31 mouse cellular contexts compared by ENCODE assay signal in genomic region chrX:68512213-68512766, GRCm38 (mm10).
DNase-seq lines count a peak whose midpoint lies in the region; ATAC-seq lines count a peak whose summit lies in the region.
"Had no signal": no experiment of that assay in that cellular context is flagged by ENCODE, and none has a peak within 500 bp of the region (broad histone marks: within the 10 kb centered on the region; RNA-seq: fewer than 3 reads in every experiment).

No protein-coding gene starts in this region.

- DNase-seq in embryo, embryonic 11 days: peak; percentile 3
- DNase-seq in embryo, embryonic 10.5 days (ENCODE audit: low spot score): no peak
- peak; percentile 8 for DNase-seq in hindbrain, embryonic 11.5 days (ENCODE audit: low spot score)
- DNase-seq in neural tube, embryonic 10.5 days (ENCODE audit: extremely low spot score, low spot score): no peak
- peak; percentile 25 for DNase-seq in midbrain, embryonic 14.5 days
- DNase-seq in yolk sac, embryonic 10.5 days (ENCODE audit: low spot score): no peak
- DNase-seq: adrenal gland, adult 8-10 months; cerebellum, adult 18-20 months; cerebellum, postnatal 25 days; gastrocnemius, postnatal 10 days; heart, postnatal 10 days; kidney, adult 8-10 months; kidney, postnatal 14 days; liver; lung, postnatal 36 days; right cerebral cortex, postnatal 4 days; thymus, postnatal 14 days had no signal

- no peaks in the 10 kb centered on the region for H3K4me1 ChIP-seq in hindbrain, embryonic 11.5 days (replicated peaks; ENCODE audit: control insufficient read depth, insufficient read depth, low read length)
- no peaks in the 10 kb centered on the region for H3K4me1 ChIP-seq in hindbrain, embryonic 16.5 days (ENCODE audit: control insufficient read depth, insufficient read depth, low read depth, low read length)
- no peaks in the 10 kb centered on the region for H3K4me1 ChIP-seq in neural tube, embryonic 12.5 days
- H3K4me1 ChIP-seq in midbrain, embryonic 14.5 days (ENCODE audit: control insufficient read depth, insufficient read depth, low read length): no peaks in the 10 kb centered on the region
- H3K4me1 ChIP-seq: embryonic facial prominence, embryonic 10.5 days; heart, embryonic 12.5 days; hindbrain, embryonic 13.5 days; intestine, embryonic 15.5 days; limb, embryonic 10.5 days; liver, embryonic 15.5 days; lung, embryonic 15.5 days; megakaryocyte, embryonic 14.5 days had no signal

- H3K27me3 ChIP-seq in hindbrain, embryonic 11.5 days (ENCODE audit: control insufficient read depth, insufficient read depth, low read length): no peaks in the 10 kb centered on the region
- H3K27me3 ChIP-seq in hindbrain, embryonic 16.5 days (replicated peaks; ENCODE audit: control insufficient read depth, insufficient read depth, low read length): no peaks in the 10 kb centered on the region
- no peaks in the 10 kb centered on the region for H3K27me3 ChIP-seq in neural tube, embryonic 12.5 days (replicated peaks)
- no peaks in the 10 kb centered on the region for H3K27me3 ChIP-seq in midbrain, embryonic 14.5 days (ENCODE audit: control insufficient read depth, insufficient read depth, low read length)
- H3K27me3 ChIP-seq: heart, embryonic 12.5 days; hindbrain, embryonic 13.5 days; intestine, embryonic 15.5 days; liver, embryonic 15.5 days; lung, embryonic 15.5 days; megakaryocyte, embryonic 14.5 days had no signal

- peak; percentile 90 for ATAC-seq in hindbrain, embryonic 11.5 days (ENCODE audit: low FRiP score)
- ATAC-seq in hindbrain, embryonic 16.5 days: no peak
- ATAC-seq in neural tube, embryonic 12.5 days (ENCODE audit: low FRiP score, low read depth): 0 out of 2 replicates have a peak, but pooled peaks have one; percentile 33
- ATAC-seq in midbrain, embryonic 14.5 days (ENCODE audit: low FRiP score, low TSS enrichment): no peak
- ATAC-seq: activated CD4-positive, CD25-positive, alpha-beta regulatory T cell, adult 4 months; intestine, embryonic 15.5 days; Patski had no signal

- no peak overlapping the region for H3K9ac ChIP-seq in hindbrain, embryonic 11.5 days (ENCODE audit: low read depth, low read length)
- no peak overlapping the region for H3K9ac ChIP-seq in hindbrain, embryonic 16.5 days (ENCODE audit: low read depth, low read length)
- no peak overlapping the region for H3K9ac ChIP-seq in neural tube, embryonic 12.5 days
- H3K9ac ChIP-seq in midbrain, embryonic 14.5 days (replicated peaks; ENCODE audit: low read length): no peak overlapping the region
- H3K9ac ChIP-seq: heart, embryonic 12.5 days; hindbrain, embryonic 13.5 days; intestine, embryonic 15.5 days; liver, embryonic 15.5 days; lung, embryonic 15.5 days had no signal

- no peaks in the 10 kb centered on the region for H3K9me3 ChIP-seq in hindbrain, embryonic 11.5 days (ENCODE audit: control insufficient read depth, low read length)
- no peaks in the 10 kb centered on the region for H3K9me3 ChIP-seq in hindbrain, embryonic 16.5 days (ENCODE audit: control insufficient read depth, low read length)
- H3K9me3 ChIP-seq in neural tube, embryonic 12.5 days: no peaks in the 10 kb centered on the region
- H3K9me3 ChIP-seq in midbrain, embryonic 14.5 days (ENCODE audit: control insufficient read depth, low read length): no peaks in the 10 kb centered on the region
- H3K9me3 ChIP-seq: embryonic facial prominence, embryonic 10.5 days; G1E; heart, embryonic 12.5 days; hindbrain, embryonic 13.5 days; intestine, embryonic 15.5 days; limb, embryonic 10.5 days; liver, embryonic 15.5 days; lung, embryonic 15.5 days; megakaryocyte, embryonic 14.5 days had no signal

- WGBS in hindbrain, embryonic 11.5 days: 6% methylated on average over 1 of the region's 1 CpGs
- WGBS in hindbrain, embryonic 16.5 days: 21% methylated on average over 1 of the region's 1 CpGs
- WGBS in neural tube, embryonic 12.5 days: 11% methylated on average over 1 of the region's 1 CpGs
- WGBS in midbrain, embryonic 14.5 days: 11% methylated on average over 1 of the region's 1 CpGs

- no peak overlapping the region for H3K4me2 ChIP-seq in hindbrain, embryonic 11.5 days (replicated peaks; ENCODE audit: low read depth, low read length)
- H3K4me2 ChIP-seq in hindbrain, embryonic 16.5 days (ENCODE audit: low read length): no peak overlapping the region
- H3K4me2 ChIP-seq in neural tube, embryonic 12.5 days (replicated peaks): no peak overlapping the region
- H3K4me2 ChIP-seq in midbrain, embryonic 14.5 days (ENCODE audit: low read length): no peak overlapping the region
- H3K4me2 ChIP-seq: heart, embryonic 12.5 days; hindbrain, embryonic 13.5 days; intestine, embryonic 15.5 days; liver, embryonic 15.5 days; lung, embryonic 15.5 days had no signal

- no peak overlapping the region for H3K4me3 ChIP-seq in hindbrain, embryonic 11.5 days (ENCODE audit: low read depth, low read length)
- no peak overlapping the region for H3K4me3 ChIP-seq in hindbrain, embryonic 16.5 days (ENCODE audit: low read length)
- no peak overlapping the region for H3K4me3 ChIP-seq in neural tube, embryonic 12.5 days
- H3K4me3 ChIP-seq in midbrain, embryonic 14.5 days (replicated peaks; ENCODE audit: low read depth, low read length): no peak overlapping the region
- H3K4me3 ChIP-seq: embryonic facial prominence, embryonic 10.5 days; heart, embryonic 12.5 days; hindbrain, embryonic 13.5 days; intestine, embryonic 15.5 days; limb, embryonic 10.5 days; liver, embryonic 15.5 days; lung, embryonic 15.5 days; megakaryocyte, embryonic 14.5 days; myocyte had no signal

- no peak overlapping the region for H3K27ac ChIP-seq in hindbrain, embryonic 11.5 days (ENCODE audit: low read depth, low read length)
- H3K27ac ChIP-seq in hindbrain, embryonic 16.5 days (ENCODE audit: low read depth, low read length): no peak overlapping the region
- H3K27ac ChIP-seq in neural tube, embryonic 12.5 days: no peak overlapping the region
- no peak overlapping the region for H3K27ac ChIP-seq in midbrain, embryonic 14.5 days (replicated peaks; ENCODE audit: low read depth, low read length)
- H3K27ac ChIP-seq: embryonic facial prominence, embryonic 10.5 days; hindbrain, embryonic 13.5 days; intestine, embryonic 15.5 days; limb, embryonic 10.5 days; liver, embryonic 15.5 days; lung, embryonic 15.5 days had no signal

- H3K36me3 ChIP-seq in hindbrain, embryonic 11.5 days (ENCODE audit: control insufficient read depth, insufficient read depth, low read length): no peaks in the 10 kb centered on the region
- no peaks in the 10 kb centered on the region for H3K36me3 ChIP-seq in hindbrain, embryonic 16.5 days (ENCODE audit: control insufficient read depth, insufficient read depth, low read length)
- H3K36me3 ChIP-seq in neural tube, embryonic 12.5 days: no peaks in the 10 kb centered on the region
- H3K36me3 ChIP-seq in midbrain, embryonic 14.5 days (ENCODE audit: control insufficient read depth, insufficient read depth, low read length): no peaks in the 10 kb centered on the region
- H3K36me3 ChIP-seq: embryonic facial prominence, embryonic 10.5 days; G1E; heart, embryonic 12.5 days; hindbrain, embryonic 13.5 days; intestine, embryonic 15.5 days; limb, embryonic 10.5 days; liver, embryonic 15.5 days; lung, embryonic 15.5 days had no signal

Comparison
In these comparisons a context has a peak if more than half of its experiments do, and no peak if none do; other contexts are left out.
1. DNase-seq: peak in embryo, embryonic 11 days (single experiment), hindbrain, embryonic 11.5 days (single experiment) and midbrain, embryonic 14.5 days (single experiment); none in embryo, embryonic 10.5 days (single experiment), neural tube, embryonic 10.5 days (single experiment) and yolk sac, embryonic 10.5 days (single experiment).
2. ATAC-seq: peak in hindbrain, embryonic 11.5 days (single experiment) and neural tube, embryonic 12.5 days (single experiment); none in hindbrain, embryonic 16.5 days (single experiment) and midbrain, embryonic 14.5 days (single experiment).